Mouse (Mus musculus) erythroblast, adult 5-6 weeks (primary cell): ENCODE measurements around the gene Npnt. TPM values are rescaled to one million over a fixed set of nuclear protein-coding genes. Genes with fewer than 3 reads are reported as not detected.

Experiments used
- ATAC-seq: replicated peaks from 2 replicates; pipeline ENCODE4 v1.8.0; 2016; ENCODE audit warnings: moderate number of reproducible peaks, mild to moderate bottlenecking, moderate TSS enrichment, inconsistent platforms; ENCODE audit not compliant: poor library complexity, low FRiP score, severe bottlenecking
- total RNA-seq, 2 experiments: library from RNA; stranded (forward) in 1 of 2; stranded (reverse) in 1 of 2; fragments of 150-400 nt in 1 of 2; fragments of 200-764, 138-1000 nt in 1 of 2; gene quantifications; 2 replicates each; pipeline versions ENCODE4 v1.2.3 to v1.2.4; 2015 to 2017; ENCODE audit warnings: low replicate concordance in 2 of 2

The Npnt gene
- total RNA-seq (2015; ENCODE audit: low replicate concordance), result not detected in 2 replicates
- not detected in 2 replicates for total RNA-seq (2017; ENCODE audit: low replicate concordance)

- ATAC-seq, result no peak
Observed at GRCm38 (mm10) chr3:132949791-132950528, at the start of gene Npnt. Gene Npnt (minus strand): TSS chr3:132950291.

GRCm38 (mm10) chr3:132996299-132996698, 46.2 kb upstream of the Npnt start:
- no peak for ATAC-seq

GRCm38 (mm10) chr3:132995904-132996267, 45.8 kb upstream of the Npnt start:
- no peak for ATAC-seq

- ATAC-seq, result no peak
Observed at GRCm38 (mm10) chr3:132995172-132995903, 45.2 kb upstream of the Npnt start.

- no peak for ATAC-seq
Observed at GRCm38 (mm10) chr3:132986188-132986587, 36.1 kb upstream of the Npnt start.

GRCm38 (mm10) chr3:132983845-132984485, 33.9 kb upstream of the Npnt start:
- ATAC-seq, result no peak

GRCm38 (mm10) chr3:132981968-132982367, 31.9 kb upstream of the Npnt start:
- ATAC-seq, result no peak

GRCm38 (mm10) chr3:132979781-132980461, 29.8 kb upstream of the Npnt start:
- no peak for ATAC-seq

GRCm38 (mm10) chr3:132966255-132966654, 16.2 kb upstream of the Npnt start:
- no peak for ATAC-seq

GRCm38 (mm10) chr3:132964715-132965507, 14.8 kb upstream of the Npnt start:
- no peak for ATAC-seq

GRCm38 (mm10) chr3:132962631-132963361, 12.7 kb upstream of the Npnt start:
- no peak for ATAC-seq

- ATAC-seq, result no peak
Observed at GRCm38 (mm10) chr3:132950529-132950880, 414 bp upstream of the Npnt start.

- ATAC-seq, result no peak
Observed at GRCm38 (mm10) chr3:132949380-132949790, 706 bp downstream of the Npnt start.

- no peak for ATAC-seq
Observed at GRCm38 (mm10) chr3:132948298-132948795, 1.7 kb downstream of the Npnt start.

GRCm38 (mm10) chr3:132946086-132946485, 4.0 kb downstream of the Npnt start:
- ATAC-seq, result no peak

- no peak for ATAC-seq
Observed at GRCm38 (mm10) chr3:132945669-132946068, 4.4 kb downstream of the Npnt start.

GRCm38 (mm10) chr3:132944609-132945008, 5.5 kb downstream of the Npnt start:
- ATAC-seq, result no peak

- ATAC-seq, result no peak
Observed at GRCm38 (mm10) chr3:132944193-132944592, 5.9 kb downstream of the Npnt start.

- no peak for ATAC-seq
Observed at GRCm38 (mm10) chr3:132942778-132943177, 7.3 kb downstream of the Npnt start.
